Mouse (Mus musculus) lung, adult 2 months (tissue): Measurements from ENCODE around the gene Cntrob.

Experiments
- CTCF ChIP-seq: fragments of 200-500 bp; IDR thresholded peaks from 2 replicates; pipeline ENCODE4 v1.5.1; 2011; ENCODE audit warnings: mild to moderate bottlenecking, low read length, control low read depth; ENCODE audit not compliant: insufficient read depth
- POLR2A ChIP-seq: fragments of 200-500 bp; IDR thresholded peaks from 2 replicates; pipeline ENCODE4 v1.6.1; 2011; ENCODE audit warnings: low read depth, mild to moderate bottlenecking, control low read depth, low read length, borderline replicate concordance; ENCODE audit errors: extremely low read depth

DNA sequence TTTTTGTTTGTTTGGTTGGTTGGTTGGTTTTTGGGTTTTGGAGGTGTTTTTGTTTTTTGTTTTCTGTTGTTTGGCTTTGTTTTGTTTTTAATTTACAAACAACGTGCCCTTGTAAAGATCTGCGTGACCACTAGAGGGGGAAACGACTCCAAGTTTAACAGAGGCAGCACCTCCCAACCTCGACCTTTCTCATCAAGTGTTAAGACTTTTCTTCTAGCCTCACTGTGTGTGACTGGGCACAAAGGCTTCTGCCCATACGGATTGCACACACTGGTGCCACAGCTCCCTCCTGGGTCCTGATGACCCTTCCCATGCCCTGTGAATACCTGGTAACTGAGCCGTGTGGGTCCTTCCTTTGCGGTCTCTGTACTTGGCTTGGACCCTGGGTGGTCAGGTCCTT, 56.2 kb downstream of the Cntrob start:
- TF ChIP-seq CTCF = 0 out of 2 replicates have a peak, but pooled peaks have one; percentile 13
- no peak for TF ChIP-seq POLR2A
